Mouse (Mus musculus): ENCODE results near the gene Nmbr. TPM values are rescaled to one million over a fixed set of nuclear protein-coding genes. Genes with fewer than 3 reads are reported as not detected.

Nmbr gene
- total RNA-seq, 4 experiments from 2014 or later: 4.3 to 5.6 (median 5.2) TPM

Other genes starting within 250 kb of the Nmbr start
- gene Adgrg6, start 159.9 kb upstream of the Nmbr start, total RNA-seq (2022): 1 to 10 TPM; 3.2 to 4.3 (median 3.8) TPM
- gene Vta1, start within 50 bp of the Nmbr start, total RNA-seq (2022): 10 to 100 TPM; 59.2 to 69.0 (median 60.4) TPM
- gene Gje1, start 12.6 kb downstream of the Nmbr start, total RNA-seq (2022): not detected